Mouse (Mus musculus): ENCODE data around the gene E030025P04Rik. TPM values are rescaled to one million over a fixed set of nuclear protein-coding genes. Genes with fewer than 3 reads are reported as not detected.

E030025P04Rik gene
- total RNA-seq, 2 experiments from 2014 or later = not detected

GRCm38 (mm10) chr11:109103386-109103785 is 40.8 kb downstream of the E030025P04Rik start:
- DNase-seq = no peak
- intact Hi-C loops (cut with DNase I) = no loop called here

DNA sequence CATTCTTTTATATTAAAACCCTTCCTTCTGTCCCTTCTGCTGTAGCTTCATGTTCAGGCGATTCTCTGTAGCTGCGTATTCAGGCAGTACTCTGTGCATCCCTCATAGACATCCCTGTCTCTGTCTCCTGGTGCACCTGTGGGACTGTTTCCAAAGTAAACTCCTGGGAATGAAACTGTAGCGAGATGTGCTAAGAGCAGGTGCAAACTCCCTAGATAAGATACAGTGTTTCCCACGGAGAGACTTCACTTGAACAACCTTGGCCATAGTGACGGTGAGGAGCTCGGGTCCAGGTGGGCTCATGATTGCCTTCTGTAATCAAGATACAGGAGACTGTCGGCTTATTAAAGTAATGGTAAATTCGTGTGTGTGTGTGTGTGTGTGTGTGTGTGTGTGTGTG is 41.5 kb downstream of the E030025P04Rik start:
- intact Hi-C loops (cut with DNase I) = no loop called here
- DNase-seq = no peak

DNA sequence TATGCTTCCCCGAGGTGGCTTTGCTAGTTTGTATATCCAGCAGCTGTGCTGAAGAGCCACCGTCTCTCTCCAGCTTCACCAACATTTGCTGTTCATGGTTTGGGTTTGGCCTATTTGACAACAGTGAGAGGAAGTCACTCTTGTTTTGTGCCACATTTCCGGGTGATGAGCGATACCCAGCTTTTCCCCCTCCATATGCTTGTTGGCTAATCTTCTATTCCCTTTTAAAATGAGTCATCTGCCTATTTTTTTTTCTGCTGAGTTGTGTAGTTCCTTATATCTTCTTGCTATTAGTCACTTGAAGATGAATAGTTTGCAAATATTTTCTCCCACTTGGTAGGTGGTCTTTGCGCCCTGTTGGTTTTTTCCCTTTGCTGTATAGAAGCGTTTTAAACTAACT is 43.9 kb downstream of the E030025P04Rik start:
- intact Hi-C loops (cut with DNase I) = no loop called here
- DNase-seq = no peak

- no peak for DNase-seq
- intact Hi-C loops (cut with DNase I) = no loop called here
Measured at GRCm38 (mm10) chr11:109091821-109092220, 52.3 kb downstream of the E030025P04Rik start.

Other genes with a start within 250 kb of the E030025P04Rik start
- 1 to 10 TPM; 5.4 to 6.0 TPM for gene Axin2, start 224.0 kb downstream of the E030025P04Rik start, total RNA-seq (2021)
- gene Rgs9, start 153.8 kb upstream of the E030025P04Rik start, total RNA-seq (2021) = under 1 TPM; 0.62 to 0.69 TPM
- gene Gna13, start 218.5 kb upstream of the E030025P04Rik start, total RNA-seq (2021) = 10 to 100 TPM; 45.7 to 48.7 TPM